Mouse (Mus musculus) ES-E14 (cell line): ENCODE data around the gene Phlda1.

Experiments used
- CHD2 ChIP-seq: IDR thresholded peaks from 2 replicates; pipeline ENCODE4 v1.6.1; 2014; ENCODE audit warnings: mild to moderate bottlenecking, low read depth, low read length, inconsistent platforms
- MAFK ChIP-seq: IDR thresholded peaks from 2 replicates; pipeline ENCODE4 v1.6.1; 2014; ENCODE audit warnings: mild to moderate bottlenecking, low read depth, low read length, inconsistent platforms; ENCODE audit not compliant: insufficient read depth
- ZC3H11A ChIP-seq: IDR thresholded peaks from 2 replicates; pipeline ENCODE4 v1.6.1; 2012; ENCODE audit warnings: low read depth, mild to moderate bottlenecking, inconsistent platforms, low read length, borderline replicate concordance

GRCm38 (mm10) chr10:111460381-111460780 is 45.7 kb upstream of the Phlda1 start:
- TF ChIP-seq MAFK: no peak
- no peak for TF ChIP-seq ZC3H11A
- no peak for TF ChIP-seq CHD2
